Mouse (Mus musculus) lung, postnatal 25 days (tissue): Measurements from ENCODE around the gene Tcp11.

Experiments used
- DNase-seq: peaks from one replicate; pipeline ENCODE4 v3.0.0; 2022; ENCODE audit warnings: low spot score

The Tcp11 gene

DNA sequence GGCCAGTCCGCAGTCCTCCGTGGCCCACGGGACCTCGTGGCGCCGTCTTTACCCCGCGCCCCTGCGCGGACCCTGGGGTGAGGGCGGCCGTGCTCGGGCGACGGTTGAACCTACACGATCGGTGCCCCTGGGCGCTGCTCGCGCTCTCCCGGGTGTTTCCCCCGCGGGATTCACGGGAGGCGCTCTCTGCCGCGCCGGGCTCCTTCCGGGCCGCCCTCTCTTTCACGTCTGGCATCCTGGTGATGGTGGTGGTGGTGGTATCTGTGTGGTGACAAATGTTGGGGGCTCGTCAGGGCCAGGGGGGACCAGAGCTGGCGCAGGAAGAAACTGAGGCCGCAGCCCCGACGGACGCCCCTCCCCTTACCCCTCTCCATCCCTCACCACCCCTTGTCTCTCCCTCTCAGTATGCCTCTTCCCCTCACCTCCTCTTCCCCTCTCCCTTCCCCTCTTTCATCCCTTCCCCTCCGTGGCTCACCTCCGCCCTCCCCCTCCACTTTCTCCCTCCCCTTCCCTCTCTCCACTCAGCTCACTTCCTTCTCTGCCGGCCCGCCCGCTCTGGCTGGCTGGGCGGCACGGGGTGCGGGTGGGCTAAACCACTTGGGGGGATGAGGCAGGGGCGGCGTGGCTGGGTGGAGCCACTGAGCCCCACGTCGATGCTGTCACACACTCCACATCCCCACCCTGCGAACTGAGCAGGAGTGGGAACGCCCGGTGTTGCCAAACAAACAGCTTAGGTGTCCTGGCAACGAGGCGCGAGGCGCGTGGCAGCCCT, at the start of gene Tcp11:
TSS of gene Tcp11 (minus strand) at position 595 of the 772 bp plus-strand sequence.
- peak; percentile 77 for DNase-seq

- DNase-seq = no peak
Measured at GRCm38 (mm10) chr17:28129796-28130195, 49.4 kb upstream of the Tcp11 start.

DNA sequence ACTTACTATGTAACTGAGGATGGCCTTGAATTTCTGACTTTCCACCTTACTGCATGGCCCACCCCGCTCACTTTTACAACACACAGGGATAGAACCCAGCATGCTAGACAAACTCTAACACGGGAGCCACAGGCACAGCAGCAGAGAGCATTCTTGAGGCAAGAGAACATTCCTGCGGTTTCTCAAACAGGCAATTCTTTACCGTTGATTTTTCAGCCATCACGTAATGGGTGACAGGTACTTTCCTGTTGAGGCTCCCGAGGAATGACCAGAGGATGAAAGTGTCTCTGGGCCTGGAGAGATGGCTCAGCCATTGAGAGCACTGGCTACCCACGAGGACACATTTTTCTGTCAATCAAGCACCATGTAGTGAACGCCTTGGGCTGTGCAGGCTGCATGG, 43.9 kb upstream of the Tcp11 start:
- peak; percentile 38 for DNase-seq

DNA sequence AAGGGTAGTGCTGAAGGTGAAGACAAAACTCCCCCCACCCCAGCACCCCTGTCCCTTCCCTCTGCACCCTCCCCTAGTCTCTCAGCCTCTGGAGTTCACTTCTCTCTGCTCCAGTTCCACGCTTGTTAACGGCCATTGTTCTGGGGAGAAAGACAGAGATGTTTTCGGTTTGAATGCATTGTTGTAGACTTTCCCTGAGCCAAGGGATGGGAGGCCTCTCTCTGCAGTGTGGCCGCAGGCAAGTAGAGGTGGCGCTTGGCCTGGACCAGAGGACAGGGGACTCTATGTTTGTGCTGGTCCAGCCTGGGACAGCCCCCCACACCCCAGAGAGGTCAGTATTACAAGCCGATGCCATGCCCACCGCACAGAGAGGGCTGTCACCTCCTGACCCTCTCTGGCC, 43.2 kb upstream of the Tcp11 start:
- no peak for DNase-seq

- no peak for DNase-seq
Measured at GRCm38 (mm10) chr17:28122949-28123348, 42.5 kb upstream of the Tcp11 start.

GRCm38 (mm10) chr17:28120460-28120859, 40.0 kb upstream of the Tcp11 start:
- no peak for DNase-seq

DNA sequence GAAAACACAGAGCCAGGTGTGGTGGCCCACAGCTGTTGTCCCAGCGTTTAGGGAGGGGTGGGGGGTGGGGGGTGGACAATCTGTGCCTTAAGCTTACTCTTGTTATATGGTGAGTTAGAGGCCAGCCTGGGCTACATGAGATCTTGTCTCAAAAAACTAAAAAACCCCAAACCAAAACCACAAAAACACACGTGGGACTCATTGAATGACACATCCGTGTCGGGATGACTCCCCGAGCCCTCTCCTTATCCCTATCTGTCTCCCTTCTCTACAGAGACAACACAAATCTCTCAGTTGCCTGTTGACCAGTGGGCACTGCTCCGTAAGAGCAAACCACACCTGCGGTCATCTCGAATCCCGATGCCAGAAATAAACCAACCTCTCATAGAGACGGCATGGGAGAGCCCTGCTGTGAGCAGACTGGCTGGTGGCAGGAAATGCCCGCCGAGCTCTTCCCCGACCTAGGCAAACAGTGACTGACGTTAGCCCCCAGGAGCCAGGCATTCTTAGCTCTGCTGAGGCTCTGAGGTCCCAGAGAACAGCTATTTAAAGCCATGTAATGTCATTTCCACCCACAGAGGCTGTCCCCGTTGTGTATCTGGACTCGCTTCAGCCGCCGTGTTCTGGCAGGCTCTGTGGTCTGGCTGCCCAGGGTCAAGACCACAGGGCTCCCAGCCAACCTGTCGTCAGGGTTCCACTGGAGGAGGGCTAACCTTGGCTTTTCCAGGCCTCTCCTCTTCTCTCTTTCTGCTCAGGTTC, 37.2 kb upstream of the Tcp11 start:
- DNase-seq = no peak

DNA sequence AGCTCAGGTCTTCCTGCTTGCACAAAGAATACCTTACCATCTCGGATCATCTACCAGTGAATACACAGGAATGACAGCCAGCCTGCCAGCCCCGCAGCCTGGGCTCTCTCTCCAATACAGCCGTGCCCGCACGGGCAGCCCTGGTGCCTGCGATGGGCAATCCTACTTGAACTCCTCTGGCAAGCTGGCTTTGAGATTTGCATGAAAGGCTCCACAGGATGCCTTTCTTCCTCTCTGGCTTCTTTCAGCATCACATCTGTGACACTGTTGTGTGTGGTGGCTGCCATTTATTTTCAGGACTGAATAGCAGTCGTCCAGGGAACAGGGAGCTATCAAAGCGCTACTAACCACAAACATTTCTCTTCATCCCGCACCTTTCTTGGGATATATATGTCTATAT, 35.9 kb upstream of the Tcp11 start:
- no peak for DNase-seq

DNA sequence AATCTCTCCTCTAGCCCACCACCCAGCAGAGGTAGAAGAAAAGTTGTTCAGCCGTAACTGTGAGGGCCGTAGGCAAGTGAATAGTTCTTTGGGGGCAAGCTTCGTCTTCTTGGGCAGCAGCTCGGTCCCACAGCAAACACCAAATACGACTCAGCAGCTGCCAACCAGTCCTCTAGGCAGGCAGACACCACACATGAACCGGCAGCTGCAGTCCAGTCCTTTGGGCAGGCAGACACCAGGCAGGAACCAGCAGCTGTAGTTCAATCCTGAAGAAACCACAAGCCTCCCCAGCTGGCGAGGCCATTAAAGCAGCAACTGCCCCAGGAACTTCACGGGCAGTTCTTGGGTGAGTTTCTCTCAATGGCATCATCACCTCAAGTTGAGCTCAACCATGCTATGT, 31.8 kb upstream of the Tcp11 start:
- no peak for DNase-seq

DNA sequence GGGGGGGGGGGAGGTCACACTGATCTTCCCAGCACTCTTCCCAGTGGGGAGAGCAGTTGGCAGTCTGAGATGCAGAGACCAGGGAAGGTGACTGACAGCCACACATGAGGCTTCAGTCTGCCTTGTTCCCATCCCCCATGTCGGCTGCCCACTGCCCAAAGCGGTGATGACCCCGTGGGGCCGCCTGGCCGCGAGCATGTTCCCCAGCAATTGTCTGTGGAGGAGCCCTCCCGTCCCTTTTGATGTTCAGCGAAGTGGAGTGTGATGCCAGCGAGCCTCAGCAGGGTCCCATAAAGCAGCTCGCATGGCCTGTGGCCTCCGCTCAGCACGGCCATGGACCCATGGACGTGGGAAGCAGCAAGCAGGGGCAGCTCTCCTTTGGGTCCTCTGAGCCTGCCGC, 26.8 kb upstream of the Tcp11 start:
- no peak for DNase-seq

DNA sequence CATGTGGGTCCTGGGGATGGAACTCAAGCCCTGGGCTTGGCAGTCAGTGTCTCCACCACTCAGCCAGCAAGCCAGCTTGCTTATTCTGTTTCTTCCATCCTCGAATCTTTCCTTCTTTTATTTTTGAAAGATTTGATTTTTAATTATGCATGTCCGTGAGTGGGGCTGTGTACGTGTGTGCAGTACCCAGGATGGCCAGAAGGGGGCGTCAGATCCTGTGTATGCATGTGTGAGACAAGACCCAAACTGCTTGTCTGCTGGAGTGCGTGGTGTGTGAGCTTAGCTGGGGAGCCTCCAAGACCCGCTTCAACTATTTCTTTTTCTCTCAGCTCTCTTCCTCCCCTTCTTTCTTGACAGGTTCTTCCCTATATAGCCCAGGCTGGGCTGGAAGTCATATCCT, 25.9 kb upstream of the Tcp11 start:
- no peak for DNase-seq

GRCm38 (mm10) chr17:28104416-28104815, 24.0 kb upstream of the Tcp11 start:
- DNase-seq = no peak

- no peak for DNase-seq
Measured at GRCm38 (mm10) chr17:28101902-28102319, 21.5 kb upstream of the Tcp11 start.

DNA sequence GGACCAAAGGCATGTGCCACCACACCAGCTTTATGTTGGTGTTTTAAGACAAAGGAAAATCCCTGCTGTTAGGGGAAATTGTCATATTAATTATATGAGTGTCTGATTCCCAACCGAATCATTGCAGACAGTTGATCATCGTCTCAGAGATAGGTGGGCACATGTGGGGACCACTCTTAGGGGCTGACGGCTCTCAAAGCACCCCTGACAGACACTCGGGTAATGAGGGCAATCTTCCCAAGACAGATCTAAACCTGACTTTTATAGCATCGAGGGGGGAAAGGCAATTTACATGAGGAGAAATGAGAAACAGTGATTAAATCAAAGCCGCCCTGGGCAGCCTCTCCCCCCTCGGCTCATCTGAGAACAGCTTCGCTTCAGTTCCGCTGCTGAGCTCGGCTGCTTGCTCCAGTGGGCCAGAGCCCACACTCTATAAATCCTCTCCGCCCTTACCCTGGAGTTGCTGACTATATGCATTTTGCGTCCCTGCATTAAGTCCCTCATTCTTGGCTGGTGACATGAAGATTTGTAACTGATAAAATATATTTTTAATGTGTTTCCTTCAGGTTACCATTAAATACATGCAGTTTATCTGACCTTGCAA, 20.9 kb upstream of the Tcp11 start:
- no peak for DNase-seq

- DNase-seq = no peak
Measured at GRCm38 (mm10) chr17:28100669-28101068, 20.2 kb upstream of the Tcp11 start.

DNA sequence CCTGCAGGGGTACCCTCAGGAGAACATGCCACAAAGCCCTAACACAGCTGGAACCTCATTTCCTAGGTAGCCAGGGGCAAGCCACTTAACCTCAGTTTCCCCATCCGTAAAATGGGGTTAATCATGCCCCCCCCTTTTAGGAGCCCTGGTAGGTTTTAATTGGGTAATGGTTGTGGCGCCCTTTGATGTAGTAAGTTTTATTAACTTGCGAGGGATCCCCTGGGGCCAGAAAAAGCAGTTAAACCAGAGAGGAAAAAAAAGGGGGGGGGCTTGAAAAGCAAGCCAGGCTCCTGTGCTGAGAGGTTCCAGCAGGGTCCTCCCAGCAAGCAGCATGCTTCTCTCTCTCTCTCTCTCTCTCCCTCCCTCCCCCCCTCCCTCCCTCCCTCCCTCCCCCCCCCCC, 18.6 kb upstream of the Tcp11 start:
- DNase-seq = no peak

DNA sequence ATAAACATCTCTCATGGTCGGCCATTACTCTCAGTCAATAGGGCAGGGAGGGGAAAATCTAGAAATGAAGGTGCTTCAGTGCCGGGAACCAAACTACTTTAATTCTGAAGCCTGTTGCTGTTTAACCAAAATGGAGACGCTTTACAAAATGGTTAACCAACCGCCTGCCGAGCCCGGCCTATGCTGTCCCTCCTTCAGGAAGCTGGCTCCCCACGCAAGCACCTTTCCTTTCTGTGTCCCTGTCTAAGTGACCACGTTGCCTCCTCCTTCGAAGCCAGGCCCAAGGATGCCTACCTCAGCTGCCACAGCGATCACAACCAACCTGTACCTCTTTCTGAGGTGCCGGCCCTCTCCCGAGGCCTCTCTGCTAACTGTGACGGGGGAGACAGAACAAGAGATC, 16.9 kb upstream of the Tcp11 start:
- DNase-seq = no peak

GRCm38 (mm10) chr17:28096418-28096817, 16.0 kb upstream of the Tcp11 start:
- no peak for DNase-seq

- no peak for DNase-seq
Measured at GRCm38 (mm10) chr17:28093837-28094236, 13.4 kb upstream of the Tcp11 start.

- no peak for DNase-seq
Measured at GRCm38 (mm10) chr17:28092297-28092696, 11.9 kb upstream of the Tcp11 start.

GRCm38 (mm10) chr17:28088718-28089117, 8.3 kb upstream of the Tcp11 start:
- DNase-seq = no peak

DNA sequence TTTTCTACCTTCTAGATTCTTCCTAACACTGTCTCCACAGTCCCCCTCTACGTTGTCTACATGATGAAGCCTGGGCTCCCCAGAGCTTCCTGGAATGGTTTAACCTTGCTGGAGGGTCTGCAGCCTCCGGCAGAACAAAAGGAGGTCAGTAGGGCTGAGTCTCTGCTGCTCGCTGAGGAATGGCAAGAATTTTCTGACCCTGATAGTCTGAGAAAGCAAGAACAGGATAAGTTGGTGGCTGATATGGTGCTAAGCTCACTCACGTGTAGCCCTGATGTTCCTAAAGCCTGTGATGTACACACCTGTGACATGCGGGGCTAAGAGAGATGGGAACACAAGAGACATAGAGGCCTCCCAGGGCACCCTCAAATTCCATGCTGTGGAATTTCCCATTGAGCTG, 7.0 kb upstream of the Tcp11 start:
- no peak for DNase-seq

- DNase-seq = peak; percentile 90
Measured at GRCm38 (mm10) chr17:28084964-28085363, 4.5 kb upstream of the Tcp11 start.
